Mouse (Mus musculus) forebrain, embryonic 13.5 days (tissue): ENCODE results near the gene Lyve1. TPM values are rescaled to one million over a fixed set of nuclear protein-coding genes. Genes with fewer than 3 reads are reported as not detected.

Experiments used
- microRNA-seq: library from miRNA; unstranded; fragments of <30 nt; microRNA quantifications from one replicate; pipeline ENCODE4, GENCODE M21; 2016
- polyA plus RNA-seq: library from polyadenylated mRNA; unstranded; fragments of >200 nt; fragmentation: Nextera tagmentation; extraction: Ambion mirVana; gene quantifications from 2 replicates; pipeline ENCODE4 v1.2.1, GENCODE M21; 2015

Gene Lyve1
- polyA plus RNA-seq, 1 experiment from 2014 or later, result 2.9 TPM

Small RNA genes lying within 50 kb of the gene (microRNA-seq; reads per million reads assigned to microRNA genes)
- gene Gm47282, result not detected

Other genes starting within 250 kb of the Lyve1 start
- gene Sbf2, start 248.3 kb downstream of the Lyve1 start, polyA plus RNA-seq, result 51.8 and 54.9 TPM in 2 replicates
- 3.9 and 4.9 TPM in 2 replicates for gene Adm, start 235.6 kb downstream of the Lyve1 start, polyA plus RNA-seq
- 1.5 TPM in 2 replicates for gene Ampd3, start 95.0 kb downstream of the Lyve1 start, polyA plus RNA-seq
- gene Rnf141, start 18.8 kb downstream of the Lyve1 start, polyA plus RNA-seq, result 28.8 TPM in 2 replicates
- gene Mrvi1, start 119.2 kb upstream of the Lyve1 start, polyA plus RNA-seq, result 0.49 and 0.58 TPM in 2 replicates
- 89.4 and 89.8 TPM in 2 replicates for gene Ctr9, start 165.7 kb upstream of the Lyve1 start, polyA plus RNA-seq
- 1,138 and 1,216 TPM in 2 replicates for gene Eif4g2, start 219.8 kb upstream of the Lyve1 start, polyA plus RNA-seq